Mouse (Mus musculus) macrophage (primary cell): ENCODE data around the gene Gm10643. TPM values are rescaled to one million over a fixed set of nuclear protein-coding genes. Genes with fewer than 3 reads are reported as not detected.

Experiments
- H3K27ac ChIP-seq: fragments of 350-480 bp; formaldehyde crosslinking; 2 replicates; pipeline ENCODE4 v1.9.0; 2021
- H3K36me3 ChIP-seq: fragments of 350-480 bp; formaldehyde crosslinking; 2 replicates; pipeline ENCODE4 v1.9.0; 2021; ENCODE audit errors: inconsistent target
- H3K4me3 ChIP-seq: fragments of 350-480 bp; formaldehyde crosslinking; 2 replicates; pipeline ENCODE4 v1.9.0; 2021; ENCODE audit errors: inconsistent target
- H3K79me2 ChIP-seq: fragments of 350-480 bp; formaldehyde crosslinking; 2 replicates; pipeline ENCODE4 v1.9.0; 2021; ENCODE audit errors: inconsistent target
- WGBS: methylation state at CpG from one replicate; pipeline ENCODE4 v1.1.7; 2026; ENCODE audit warnings: inconsistent platforms; ENCODE audit not compliant: missing documents; 5-methylcytosine and 5-hydroxymethylcytosine counted together
- polyA plus RNA-seq: library from polyadenylated mRNA; stranded (reverse); fragments of 250-400 nt; gene quantifications from 3 replicates; pipeline ENCODE4 v1.2.4, GENCODE M21; 2018; ENCODE audit warnings: inconsistent platforms
- total RNA-seq, 78 experiments: library from RNA; depleted of rRNA; stranded (reverse); fragments of 250-400 nt; gene quantifications; 1 replicate in 9 of 78; 2 replicates in 24 of 78; 3 replicates in 43 of 78; 4 replicates in 2 of 78; pipeline ENCODE4 v1.2.4; 2018; ENCODE audit warnings: inconsistent platforms in 56 of 78

Gene Gm10643
- 1 to 10 TPM in 14 of 26 experiments, under 1 TPM in 4, not detected in 8; 0.53 to 3.9 (median 1.1) TPM for total RNA-seq (2018; cell fraction: chromatin; rRNA removed)
- under 1 TPM; 0.11 to 0.61 (median 0.30) TPM for total RNA-seq (2018; cell fraction: cytosol; rRNA removed)
- 1 to 10 TPM in 5 of 26 experiments, under 1 TPM in 16, not detected in 5; 0.29 to 2.7 (median 0.68) TPM for total RNA-seq (2018; cell fraction: nucleus; rRNA removed)
- polyA plus RNA-seq, result 0.32 to 0.52 TPM (median 0.41 TPM) in 3 replicates

- peak within 1 kb of the TSS; percentile 69 for H3K27ac ChIP-seq
- peak within 1 kb of the TSS; percentile 82 for H3K4me3 ChIP-seq
- no peaks in the 10 kb centered on the region for H3K36me3 ChIP-seq
- H3K79me2 ChIP-seq, result peaks cover 28% of the 10 kb centered on the region
- WGBS, result 93% methylated on average over 1 of the region's 1 CpGs
Measured at GRCm38 (mm10) chr8:84065037-84065436, at the start of gene Gm10643. Gene Gm10643 (minus strand): TSS chr8:84065137.

GRCm38 (mm10) chr8:84106216-84107040 lies 41.5 kb upstream of the Gm10643 start:
- Histone ChIP-seq H3K27ac (no peak overlapping the region), H3K79me2 (peaks cover 28% of the 10 kb centered on the region), H3K4me3 (no peak overlapping the region), H3K36me3 (no peaks in the 10 kb centered on the region)
- 81% methylated on average over 3 of the region's 6 CpGs for WGBS

- H3K36me3 ChIP-seq, result no peaks in the 10 kb centered on the region
- no peak overlapping the region for H3K4me3 ChIP-seq
- peaks cover 36% of the 10 kb centered on the region for H3K79me2 ChIP-seq
- no peak overlapping the region for H3K27ac ChIP-seq
- 85% methylated on average over 2 of the region's 2 CpGs for WGBS
Measured at GRCm38 (mm10) chr8:84105676-84106075, 40.7 kb upstream of the Gm10643 start.

GRCm38 (mm10) chr8:84104697-84105609 lies 40.0 kb upstream of the Gm10643 start, which contains the start of gene Dcaf15:
Gene Dcaf15 (minus strand): TSS chr8:84104768.
- H3K27ac ChIP-seq, result no peak within 1 kb of the TSS

GRCm38 (mm10) chr8:84104221-84104620 lies 39.3 kb upstream of the Gm10643 start:
- no peaks in the 10 kb centered on the region for H3K36me3 ChIP-seq
- peak overlapping the region; percentile 67 for H3K4me3 ChIP-seq
- whole genome bisulfite sequencing, result 0% methylated on average over 14 of the region's 29 CpGs
- peaks cover 37% of the 10 kb centered on the region for H3K79me2 ChIP-seq
- H3K27ac ChIP-seq, result no peak overlapping the region

More at GRCm38 (mm10) chr8:84104697-84105609, 40.0 kb upstream of the Gm10643 start, which contains the start of gene Dcaf15:
- H3K79me2 ChIP-seq, result peaks cover 37% of the 10 kb centered on the region
- 20% methylated on average over 32 of the region's 42 CpGs for WGBS
- H3K4me3 ChIP-seq, result peak within 1 kb of the TSS; percentile 67
- no peaks in the 10 kb centered on the region for H3K36me3 ChIP-seq

- Histone ChIP-seq H3K27ac (no peak overlapping the region), H3K36me3 (peaks cover 3% of the 10 kb centered on the region; the same call in 1 of the 2 replicates), H3K79me2 (peaks cover 37% of the 10 kb centered on the region), H3K4me3 (peak overlapping the region; percentile 67)
- 17% methylated on average over 3 of the region's 3 CpGs for WGBS
Measured at GRCm38 (mm10) chr8:84103601-84104000, 38.7 kb upstream of the Gm10643 start.

- no peak overlapping the region for H3K4me3 ChIP-seq
- H3K79me2 ChIP-seq, result peaks cover 37% of the 10 kb centered on the region
- 96% methylated on average over 25 of the region's 25 CpGs for WGBS
- H3K27ac ChIP-seq, result no peak overlapping the region
- H3K36me3 ChIP-seq, result peaks cover 21% of the 10 kb centered on the region; the same call in 1 of the 2 replicates
Measured at GRCm38 (mm10) chr8:84101476-84102270, 36.7 kb upstream of the Gm10643 start.

- H3K4me3 ChIP-seq, result no peak overlapping the region
- peaks cover 36% of the 10 kb centered on the region; the same call in 1 of the 2 replicates for H3K36me3 ChIP-seq
- H3K27ac ChIP-seq, result no peak overlapping the region
- WGBS, result 97% methylated on average over 6 of the region's 7 CpGs
- peaks cover 29% of the 10 kb centered on the region for H3K79me2 ChIP-seq
Measured at GRCm38 (mm10) chr8:84098376-84098775, 33.4 kb upstream of the Gm10643 start.

- Histone ChIP-seq H3K79me2 (peaks cover 6% of the 10 kb centered on the region; the same call in 1 of the 2 replicates), H3K36me3 (peaks cover 48% of the 10 kb centered on the region; the same call in 1 of the 2 replicates), H3K27ac (no peak overlapping the region), H3K4me3 (no peak overlapping the region)
- WGBS, result 91% methylated on average over 6 of the region's 8 CpGs
Measured at GRCm38 (mm10) chr8:84096061-84096460, 31.1 kb upstream of the Gm10643 start.

- Histone ChIP-seq H3K79me2 (no peaks in the 10 kb centered on the region), H3K36me3 (peaks cover 34% of the 10 kb centered on the region; the same call in 1 of the 2 replicates), H3K27ac (no peak overlapping the region), H3K4me3 (no peak overlapping the region)
- 97% methylated on average over 8 of the region's 8 CpGs for WGBS
Measured at GRCm38 (mm10) chr8:84090585-84090984, 25.6 kb upstream of the Gm10643 start.

GRCm38 (mm10) chr8:84089277-84089676 lies 24.3 kb upstream of the Gm10643 start:
- WGBS, result 89% methylated on average over 9 of the region's 9 CpGs
- H3K4me3 ChIP-seq, result no peak overlapping the region
- no peak overlapping the region for H3K27ac ChIP-seq
- H3K36me3 ChIP-seq, result peaks cover 33% of the 10 kb centered on the region; the same call in 1 of the 2 replicates
- no peaks in the 10 kb centered on the region for H3K79me2 ChIP-seq

GRCm38 (mm10) chr8:84087821-84088220 lies 22.9 kb upstream of the Gm10643 start:
- H3K4me3 ChIP-seq, result no peak overlapping the region
- WGBS, result 95% methylated on average over 13 of the region's 14 CpGs

GRCm38 (mm10) chr8:84087156-84087555 lies 22.2 kb upstream of the Gm10643 start:
- Histone ChIP-seq H3K79me2 (no peaks in the 10 kb centered on the region), H3K27ac (no peak overlapping the region), H3K4me3 (no peak overlapping the region), H3K36me3 (peaks cover 44% of the 10 kb centered on the region)
- WGBS, result 97% methylated on average over 7 of the region's 7 CpGs

More at GRCm38 (mm10) chr8:84087821-84088220, 22.9 kb upstream of the Gm10643 start:
- H3K36me3 ChIP-seq, result peaks cover 44% of the 10 kb centered on the region
- H3K27ac ChIP-seq, result no peak overlapping the region
- H3K79me2 ChIP-seq, result no peaks in the 10 kb centered on the region
